17 mouse cellular contexts compared by ENCODE assay signal in the genomic region with DNA sequence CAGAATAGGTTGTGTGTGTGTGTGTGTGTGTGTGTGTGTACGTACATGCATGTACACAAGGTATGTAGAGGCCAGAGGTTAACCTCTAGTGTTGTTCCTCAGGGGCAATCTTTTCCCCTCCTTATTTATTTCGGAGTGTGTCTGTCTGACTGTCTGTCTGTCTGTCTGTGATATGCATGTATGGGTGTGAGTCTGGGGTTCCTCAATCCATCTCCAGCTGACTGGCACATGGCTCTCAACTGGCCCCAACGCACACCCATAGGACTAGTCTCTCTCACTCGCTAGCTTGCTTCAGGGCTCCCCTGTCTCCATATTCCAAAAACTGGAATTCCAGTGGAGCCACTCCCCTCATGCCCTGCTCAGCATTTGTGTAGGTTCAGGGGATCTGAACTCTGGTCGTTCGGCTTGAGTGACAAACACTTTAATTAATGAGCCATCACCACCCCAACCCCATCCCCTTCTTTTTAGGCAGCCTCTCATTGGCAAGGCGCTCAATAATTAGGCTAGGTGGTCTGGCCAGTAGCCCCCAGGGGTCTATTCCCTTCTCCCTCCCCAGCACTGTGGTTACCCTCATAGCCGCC.
DNase-seq lines count a peak whose midpoint lies in the region; TF ChIP-seq lines count a peak whose summit lies in the region.
"Had no signal": no experiment of that assay in that cellular context is flagged by ENCODE, and none has a peak within 500 bp of the region (broad histone marks: within the 10 kb centered on the region; RNA-seq: fewer than 3 reads in every experiment).

No protein-coding gene starts in this region.

- intact Hi-C loops in gastrocnemius, adult 2 months (cut with DNase I): no loop called here

- peaks cover 12 to 20% of the 10 kb centered on the region in 2 experiments for H3K4me1 ChIP-seq in MEL (ENCODE audit: control insufficient read depth in 1 of 2, insufficient read depth in 2 of 2, low read length in 2 of 2)

- peak overlapping the region; percentile 84 for H3K27ac ChIP-seq in MEL (ENCODE audit: control insufficient read depth, low read depth, low read length)
- H3K27ac ChIP-seq in gastrocnemius, adult 2 months: no peak overlapping the region
- H3K27ac ChIP-seq: embryonic facial prominence, embryonic 15.5 days; midbrain, embryonic 15.5 days had no signal

- no peak overlapping the region for H3K4me3 ChIP-seq in MEL (ENCODE audit: control insufficient read depth in 1 of 2, insufficient read depth in 1 of 2, low read depth in 2 of 2, low read length in 2 of 2)
- no peak overlapping the region for H3K4me3 ChIP-seq in gastrocnemius, adult 2 months
- H3K4me3 ChIP-seq: embryonic facial prominence, embryonic 15.5 days; midbrain, embryonic 15.5 days had no signal

- no peak for TF ChIP-seq RAD21 in MEL (IDR thresholded peaks at IDR 0.05; ENCODE audit: low read depth, low read length)

- no peak for TF ChIP-seq CTCF in MEL (IDR thresholded peaks at IDR 0.05 in 2 of 3, conservative IDR thresholded peaks at IDR 0.05 in 1 of 3; ENCODE audit: control insufficient read depth in 1 of 3, insufficient read depth in 1 of 3, low read depth in 2 of 3, low read length in 3 of 3, poor library complexity in 1 of 3, severe bottlenecking in 1 of 3)
- no peak for TF ChIP-seq CTCF in gastrocnemius, adult 2 months (IDR thresholded peaks at IDR 0.05)

- no peaks in the 10 kb centered on the region for H3K9me3 ChIP-seq in MEL (replicated peaks; ENCODE audit: insufficient read depth, low read length)
- H3K9me3 ChIP-seq: embryonic facial prominence, embryonic 15.5 days; midbrain, embryonic 15.5 days had no signal

- peak; percentile 87 for DNase-seq in heart, adult 11 months
- DNase-seq in heart, adult 18-20 months: no peak
- DNase-seq in MEL (ENCODE audit: low read depth, low spot score): peak; percentile 36
- peak; percentile 80 for DNase-seq in kidney, adult 9 months
- DNase-seq in kidney, postnatal 25 days: peak; percentile 55 to 71
- DNase-seq in gastrocnemius, adult 2 months: no peak
- DNase-seq in spleen, adult 12 weeks (ENCODE audit: low spot score): no peak
- DNase-seq in urinary bladder, adult 18-20 months (ENCODE audit: low spot score in 2 of 2): no peak
- DNase-seq: adrenal gland, postnatal 14 days; cerebellum, adult 11-12 months; cerebellum, postnatal 25 days; embryo, embryonic 11 days; heart, postnatal 4 days; lung, postnatal 10 days; thymus, postnatal 25 days had no signal

- 0 out of 4 replicates have a peak, but pooled peaks have one; percentile 25 to 35 for TF ChIP-seq EP300 in MEL (IDR thresholded peaks at IDR 0.05; ENCODE audit: low read depth in 1 of 2, low read length in 2 of 2)

- H3K36me3 ChIP-seq in MEL (ENCODE audit: control insufficient read depth in 1 of 2, insufficient read depth in 2 of 2, low read length in 2 of 2): peaks cover 0 to 27% of the 10 kb centered on the region in 2 experiments; a peak in 2 of 4 replicates
- H3K36me3 ChIP-seq: embryonic facial prominence, embryonic 15.5 days; midbrain, embryonic 15.5 days had no signal

- H3K79me2 ChIP-seq in MEL (ENCODE audit: control insufficient read depth, insufficient read depth, low read length, poor library complexity): no peaks in the 10 kb centered on the region; the same call in 1 of the 2 replicates

- H3K9ac ChIP-seq in MEL (ENCODE audit: control insufficient read depth, low read depth, low read length, poor library complexity, severe bottlenecking): no peak overlapping the region
- H3K9ac ChIP-seq: embryonic facial prominence, embryonic 15.5 days; midbrain, embryonic 15.5 days had no signal

- no peaks in the 10 kb centered on the region for H3K27me3 ChIP-seq in MEL (ENCODE audit: control insufficient read depth in 1 of 2, insufficient read depth in 2 of 2, low read length in 2 of 2)
- H3K27me3 ChIP-seq: embryonic facial prominence, embryonic 15.5 days; midbrain, embryonic 15.5 days had no signal

- TF ChIP-seq POLR2A in MEL (IDR thresholded peaks at IDR 0.05; ENCODE audit: control insufficient read depth in 1 of 2, insufficient read depth in 1 of 2, low read depth in 1 of 2, low read length in 2 of 2, poor library complexity in 1 of 2): no peak

TF ChIP-seq in MEL, 35 proteins besides CTCF, POLR2A, EP300 and RAD21:
- TF ChIP-seq SIN3A (IDR thresholded peaks at IDR 0.05; ENCODE audit: low read length) (0 out of 2 replicates have a peak, but pooled peaks have one; percentile 35), TAL1 (IDR thresholded peaks at IDR 0.05; ENCODE audit: low read length) (0 out of 2 replicates have a peak, but pooled peaks have one; percentile 3), MYC (IDR thresholded peaks at IDR 0.05; ENCODE audit: low read depth, low read length) (0 out of 2 replicates have a peak, but pooled peaks have one; percentile 55), MYB (IDR thresholded peaks at IDR 0.05; ENCODE audit: low read depth, low read length) (no peak), MAX (IDR thresholded peaks at IDR 0.05; ENCODE audit: low read length) (peak; percentile 68), ETS1 (IDR thresholded peaks at IDR 0.05; ENCODE audit: low read depth, low read length) (peak; percentile 40; the same call in 1 of the 2 replicates), TCF12 (IDR thresholded peaks at IDR 0.05; ENCODE audit: low read depth, low read length) (no peak), KAT2A (conservative IDR thresholded peaks at IDR 0.05; ENCODE audit: low read depth, low read length) (no peak), E2F4 (IDR thresholded peaks at IDR 0.05; ENCODE audit: borderline replicate concordance, low read depth, low read length) (no peak), SMC3 (IDR thresholded peaks at IDR 0.05; ENCODE audit: low read depth, low read length) (no peak), MXI1 (IDR thresholded peaks at IDR 0.05; ENCODE audit: low read depth, low read length) (peak; percentile 23; the same call in 1 of the 2 replicates)

Comparison
In these comparisons a context has a peak if more than half of its experiments do, and no peak if none do; other contexts are left out.
1. DNase-seq: peak in heart, adult 11 months (single experiment), MEL (single experiment), kidney, adult 9 months (single experiment) and kidney, postnatal 25 days (2 of 2); none in heart, adult 18-20 months (0 of 2), gastrocnemius, adult 2 months (single experiment), spleen, adult 12 weeks (single experiment) and urinary bladder, adult 18-20 months (0 of 2).